Mouse (Mus musculus) T-cell, adult 2 months (primary cell): ENCODE results near the gene Dusp10.

Experiments
- DNase-seq: peaks from one replicate; pipeline ENCODE4 v3.0.0; 2022; ENCODE audit warnings: low spot score

Dusp10 gene

DNA sequence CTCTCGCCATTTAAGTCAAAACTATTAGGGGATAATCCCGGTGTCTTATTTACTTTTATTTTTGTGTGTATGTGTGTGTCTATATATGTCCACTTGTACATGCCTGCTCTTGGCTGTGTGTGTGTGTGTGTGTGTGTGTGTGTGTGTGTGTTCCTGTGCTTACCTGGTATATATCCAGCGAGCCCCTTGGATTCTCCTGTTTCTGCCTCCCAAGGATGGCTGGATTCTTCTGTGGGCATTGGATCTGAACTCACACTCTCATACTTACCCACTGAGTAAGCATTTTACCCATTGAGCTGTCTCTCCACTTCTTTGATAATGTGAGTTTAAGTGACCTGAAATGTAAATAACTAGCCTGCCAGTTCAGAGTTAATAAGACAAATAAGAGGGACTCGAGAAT, 40.6 kb downstream of the Dusp10 start:
- no peak for DNase-seq

DNA sequence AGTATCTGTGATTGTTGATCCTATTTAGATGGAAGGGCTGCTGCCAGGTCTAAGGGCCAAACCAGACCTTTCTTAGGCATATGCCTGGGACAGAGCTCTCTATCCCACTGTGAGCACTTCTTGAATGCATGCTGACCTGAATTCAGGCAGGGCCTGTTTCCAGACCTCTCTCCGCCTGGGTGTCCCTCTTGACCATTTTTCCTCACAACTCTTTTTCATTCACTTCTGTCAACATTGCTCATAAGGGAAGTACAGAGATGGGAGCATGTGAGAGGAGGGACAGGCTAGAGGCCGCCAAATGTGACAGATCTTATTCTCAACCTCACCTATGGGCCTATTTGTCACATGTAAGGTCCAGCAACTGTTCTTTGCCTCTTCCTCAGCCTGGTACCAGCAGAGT, 41.1 kb downstream of the Dusp10 start:
- DNase-seq = no peak

DNA sequence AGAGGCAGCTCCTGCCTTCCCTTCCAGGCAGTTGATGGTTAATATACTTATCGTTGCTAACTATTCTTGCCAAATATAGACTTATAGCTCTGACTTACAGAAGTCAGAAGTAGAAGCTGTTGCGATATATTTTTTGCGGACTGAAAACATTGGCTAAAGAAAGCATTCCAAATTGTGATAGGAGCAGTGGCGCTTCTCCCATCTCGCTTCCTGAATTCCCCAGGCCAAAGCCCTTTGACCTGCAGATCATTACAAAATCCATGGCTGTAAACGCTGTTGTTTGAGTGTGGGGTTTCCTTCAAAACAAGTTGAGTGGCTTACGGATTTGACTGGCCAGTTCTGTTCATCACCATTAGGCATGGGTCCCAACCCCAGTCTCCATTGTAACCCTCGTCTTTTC, 45.1 kb downstream of the Dusp10 start:
- no peak for DNase-seq

DNA sequence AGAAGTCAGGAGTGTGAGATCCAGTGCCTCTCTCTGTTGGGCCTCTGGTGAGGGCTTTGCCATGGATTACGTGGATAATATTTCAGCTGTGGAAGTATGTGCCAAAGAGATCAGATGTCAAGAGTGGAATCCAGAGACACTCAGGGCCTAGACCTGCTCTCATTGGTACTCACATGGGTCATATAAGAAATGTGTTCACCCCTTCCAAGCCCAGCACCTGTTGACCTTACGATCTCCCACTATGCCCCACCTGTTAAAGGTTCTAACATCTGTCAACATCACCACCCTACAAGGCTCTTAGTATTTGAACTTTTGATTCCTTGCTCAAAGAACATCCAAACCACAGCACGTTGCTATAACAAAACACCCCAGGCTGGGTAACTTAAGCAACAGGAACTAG, 46.7 kb downstream of the Dusp10 start:
- no peak for DNase-seq

DNA sequence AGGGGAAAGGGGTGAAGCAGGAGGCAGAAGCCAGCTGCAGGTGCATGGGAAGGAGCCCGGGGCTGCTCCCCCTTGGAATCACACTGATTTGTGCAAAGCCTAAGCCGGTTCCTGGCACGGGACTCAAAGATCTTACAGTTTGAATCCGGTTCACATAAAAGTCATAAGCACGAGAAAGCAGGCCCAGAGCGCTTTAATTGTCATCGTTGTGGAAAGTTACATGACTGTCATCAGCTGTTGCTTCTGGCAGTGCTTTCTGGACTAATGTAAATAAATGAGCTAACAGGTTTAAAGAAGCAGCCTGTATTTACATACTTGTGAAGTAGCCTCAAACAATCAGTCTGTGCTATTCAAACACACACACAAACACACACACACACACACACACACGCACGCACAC, 47.3 kb downstream of the Dusp10 start:
- DNase-seq = no peak

DNA sequence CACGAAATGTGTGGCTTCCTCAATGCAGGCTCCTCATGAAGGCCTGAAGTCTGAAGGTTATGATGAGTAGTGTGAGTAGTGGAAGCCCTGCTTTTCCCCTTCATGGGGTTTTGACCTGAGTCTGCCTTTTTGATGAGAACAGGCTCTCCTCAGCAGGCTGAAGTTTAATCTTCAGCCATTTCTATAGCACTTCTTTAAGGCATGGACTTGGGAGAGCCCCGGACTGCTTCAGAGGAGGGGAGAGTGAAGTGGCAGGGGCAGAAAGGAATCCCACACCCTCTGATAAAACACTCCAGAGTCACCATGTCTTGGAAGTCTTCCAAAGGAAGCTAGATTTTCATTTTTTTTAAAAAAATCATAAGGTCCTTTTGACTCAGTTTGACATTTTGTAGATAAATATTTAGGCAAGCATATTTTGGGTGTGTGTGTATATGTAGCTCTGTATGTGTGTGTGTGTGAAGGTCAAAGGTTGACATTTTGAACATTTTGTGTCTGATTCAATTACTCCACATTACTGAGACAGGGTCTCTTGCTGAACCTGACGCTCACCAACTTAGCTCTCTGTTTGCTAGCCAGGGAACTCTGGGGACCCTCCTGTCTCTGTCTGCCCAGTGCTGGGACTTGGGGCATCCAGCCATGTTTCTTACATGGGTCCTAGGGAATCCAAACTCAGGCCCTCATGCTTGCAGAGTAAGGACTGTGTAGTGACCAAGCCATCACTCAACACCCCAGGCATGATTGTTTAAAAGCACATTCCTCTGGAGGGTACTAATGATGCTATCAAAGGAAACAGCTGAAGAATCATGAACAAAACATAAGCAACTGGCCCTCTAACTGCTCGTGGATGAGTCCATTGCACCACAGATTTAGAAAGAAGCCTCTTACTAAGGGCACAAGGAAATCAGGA, 48.0 kb downstream of the Dusp10 start:
- no peak for DNase-seq

DNA sequence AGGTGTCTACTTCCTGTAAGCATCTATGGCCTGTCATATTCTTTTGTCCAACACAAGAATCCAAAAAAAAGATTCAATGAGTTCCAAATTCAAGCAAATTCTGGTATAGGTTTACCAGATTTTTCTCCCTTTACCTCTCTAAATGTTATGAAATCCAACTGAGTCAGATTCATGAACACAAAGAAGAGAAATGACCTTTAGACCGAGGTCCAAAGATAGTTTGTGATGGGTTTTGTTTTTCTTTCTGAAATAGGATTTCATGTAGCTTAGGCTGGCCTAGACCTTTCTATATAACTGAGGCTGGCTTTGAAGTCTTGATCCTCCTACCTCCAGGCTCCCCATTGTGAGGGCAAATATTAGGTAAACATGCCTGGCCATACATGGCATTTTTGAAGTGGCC, 48.8 kb downstream of the Dusp10 start:
- no peak for DNase-seq

DNA sequence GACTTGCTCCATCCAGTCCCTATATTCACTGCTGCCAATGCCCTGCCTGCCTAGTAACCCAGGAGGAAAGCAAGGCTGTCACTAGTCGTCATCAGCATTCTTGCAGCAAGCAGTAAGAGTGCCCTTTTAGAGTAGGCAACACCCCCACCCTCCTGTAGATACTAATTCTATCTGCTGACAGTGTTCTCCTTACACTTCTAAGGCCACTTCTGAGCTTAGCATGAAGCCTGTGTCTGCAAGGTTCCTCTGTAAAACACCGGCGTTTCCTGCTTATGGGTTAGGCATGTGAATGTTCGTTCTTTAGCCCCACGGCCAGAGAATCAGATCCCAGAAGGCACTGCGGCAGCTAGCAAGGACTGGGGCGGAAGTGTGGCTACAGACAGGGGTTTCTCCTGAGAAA, 51.2 kb downstream of the Dusp10 start:
- DNase-seq = peak; percentile 83

DNA sequence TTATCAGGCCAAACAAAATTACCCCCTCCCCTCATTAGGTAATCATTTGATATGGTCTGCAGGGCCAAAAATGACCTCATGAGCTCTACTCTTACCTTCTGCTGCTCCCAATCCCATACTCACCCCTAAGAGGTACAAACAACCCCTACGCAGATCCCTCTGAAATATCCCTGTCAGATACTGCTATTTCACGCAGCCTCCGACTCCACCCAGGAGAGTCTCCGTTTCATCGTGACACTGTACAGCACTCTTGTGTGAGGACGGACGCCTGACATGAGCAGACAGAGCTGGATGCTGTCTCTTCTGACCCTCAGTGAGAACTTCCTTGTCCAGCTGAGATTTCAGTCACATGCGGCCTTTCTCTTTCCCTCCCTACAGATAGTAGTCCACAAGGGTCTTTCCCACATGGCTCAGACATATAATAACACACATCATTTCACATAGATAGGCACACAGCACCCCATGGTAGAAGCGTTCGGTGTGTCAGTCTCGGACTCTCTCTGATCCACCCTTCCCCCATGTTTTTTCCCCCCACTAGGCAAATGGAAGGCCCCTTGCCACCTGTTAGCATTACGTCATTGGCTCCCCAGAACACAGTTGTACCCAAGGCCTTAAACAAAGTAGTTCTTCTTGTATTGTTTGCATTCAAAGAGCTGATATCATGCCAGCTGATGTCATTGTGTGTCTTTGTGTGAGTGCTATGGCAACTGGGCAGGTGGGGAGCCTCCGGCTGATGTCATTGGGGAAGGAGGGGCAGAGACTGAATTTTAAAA, 52.7 kb downstream of the Dusp10 start:
- DNase-seq = peak; percentile 67

DNA sequence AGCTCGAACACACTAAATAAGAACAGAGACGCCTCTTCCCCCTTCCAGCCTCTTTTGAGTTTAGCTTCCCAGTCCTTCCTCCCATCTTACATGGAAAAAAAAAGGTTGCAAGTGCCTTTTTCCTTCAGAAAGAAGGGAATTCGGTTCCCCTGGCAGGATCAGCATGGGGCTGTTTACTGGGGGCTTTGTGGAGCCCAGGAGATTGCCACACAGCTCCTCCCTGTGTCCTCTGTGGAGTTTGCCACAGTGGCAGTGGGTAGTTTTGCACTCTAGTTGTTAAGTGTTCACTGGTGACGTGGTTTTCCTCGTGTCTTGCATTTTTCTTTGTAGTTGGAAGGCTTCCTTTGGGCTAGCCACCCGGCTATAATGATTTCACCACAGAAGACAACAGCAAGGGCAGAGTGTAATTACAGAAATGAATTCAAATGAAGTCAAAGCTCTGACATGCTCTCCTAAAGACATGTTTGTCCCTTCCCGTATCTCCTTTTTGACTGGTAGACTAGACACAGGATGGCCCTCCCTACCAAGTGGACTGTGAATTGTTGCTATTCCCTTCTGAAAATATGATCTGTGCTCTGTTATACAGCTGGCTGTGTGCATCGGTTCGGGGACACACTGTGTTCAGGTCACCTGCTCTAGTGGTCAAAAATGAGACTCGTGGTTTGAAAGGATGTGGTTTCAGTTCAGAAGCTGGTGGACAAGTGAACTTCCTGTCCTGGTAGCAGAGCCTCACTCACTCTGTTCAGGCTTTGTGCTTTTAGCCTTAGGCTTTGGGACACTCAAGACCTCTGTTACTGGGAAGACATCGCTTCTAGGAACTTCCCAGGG, 53.6 kb downstream of the Dusp10 start:
- DNase-seq = peak; percentile 65

DNA sequence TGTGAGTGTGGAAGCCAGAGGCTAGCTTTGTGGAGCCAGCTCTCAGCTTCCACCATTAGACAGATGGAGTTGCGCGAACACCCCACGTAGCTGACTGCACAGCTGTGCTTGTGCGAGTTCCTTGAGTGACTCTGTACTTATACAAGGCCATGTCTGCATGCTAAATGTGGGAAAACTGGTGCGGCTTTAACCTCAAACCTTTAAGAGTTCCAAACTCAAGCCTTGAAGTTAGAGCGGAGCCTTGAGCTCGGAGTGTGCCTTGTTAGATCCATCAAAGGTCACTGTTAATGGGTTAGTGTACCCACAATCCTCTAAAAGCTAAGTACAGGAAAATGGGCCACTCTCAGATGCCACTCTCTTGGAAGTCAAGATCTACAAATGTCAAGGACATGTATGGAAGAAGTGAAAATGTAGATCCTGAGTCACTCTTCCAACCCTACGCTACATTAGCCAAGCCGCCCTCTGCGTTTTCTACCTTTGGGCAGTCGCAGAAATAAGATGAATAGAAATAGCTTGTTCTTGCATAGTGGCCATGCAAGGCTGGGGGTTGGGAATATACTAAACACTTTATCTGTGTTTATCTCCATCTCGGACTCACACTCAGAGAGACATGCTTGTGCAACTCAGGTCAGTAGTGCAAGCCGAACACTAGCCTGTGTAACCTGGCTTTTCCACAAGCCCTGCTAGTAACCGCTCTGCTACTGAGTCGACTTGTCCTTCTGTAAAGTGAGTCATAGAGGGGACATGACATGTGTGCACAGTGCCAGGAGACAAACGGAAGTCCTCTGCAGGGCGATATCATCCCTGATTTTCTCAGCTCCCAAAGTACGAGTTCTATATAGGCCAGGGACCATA, 54.8 kb downstream of the Dusp10 start:
- no peak for DNase-seq

DNA sequence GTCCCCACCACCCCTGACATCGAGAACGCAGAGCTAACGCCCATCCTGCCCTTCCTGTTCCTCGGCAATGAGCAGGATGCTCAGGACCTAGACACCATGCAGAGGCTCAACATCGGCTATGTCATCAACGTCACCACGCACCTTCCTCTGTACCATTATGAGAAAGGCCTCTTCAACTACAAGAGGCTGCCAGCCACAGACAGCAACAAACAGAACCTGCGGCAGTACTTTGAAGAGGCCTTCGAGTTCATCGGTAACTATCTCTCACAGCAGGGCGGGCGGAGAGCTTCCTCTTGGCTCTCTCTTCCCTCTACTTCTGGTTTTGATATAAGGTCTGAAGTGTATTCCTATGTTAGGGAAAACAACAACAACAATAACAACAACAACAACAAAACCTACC, 55.9 kb downstream of the Dusp10 start:
- peak; percentile 65 for DNase-seq

DNA sequence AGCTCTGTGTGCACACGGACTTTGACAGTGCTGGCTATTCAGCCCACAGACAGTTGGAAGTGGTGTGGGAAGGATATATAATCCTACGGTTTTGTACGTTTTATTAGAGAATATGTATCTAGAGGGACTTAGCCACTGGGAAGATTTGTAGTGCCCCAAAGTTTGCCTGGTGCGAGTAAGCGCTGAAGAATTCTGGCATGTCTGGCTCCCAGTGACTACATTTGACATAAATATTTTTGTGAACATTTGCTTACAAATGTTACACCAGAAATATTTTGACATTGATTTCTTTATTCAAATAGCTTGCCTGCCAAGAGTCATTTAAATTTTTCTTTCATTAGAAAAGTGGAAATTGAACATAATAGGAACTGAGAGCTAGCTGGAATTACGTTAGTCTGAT, 63.0 kb downstream of the Dusp10 start:
- no peak for DNase-seq

DNA sequence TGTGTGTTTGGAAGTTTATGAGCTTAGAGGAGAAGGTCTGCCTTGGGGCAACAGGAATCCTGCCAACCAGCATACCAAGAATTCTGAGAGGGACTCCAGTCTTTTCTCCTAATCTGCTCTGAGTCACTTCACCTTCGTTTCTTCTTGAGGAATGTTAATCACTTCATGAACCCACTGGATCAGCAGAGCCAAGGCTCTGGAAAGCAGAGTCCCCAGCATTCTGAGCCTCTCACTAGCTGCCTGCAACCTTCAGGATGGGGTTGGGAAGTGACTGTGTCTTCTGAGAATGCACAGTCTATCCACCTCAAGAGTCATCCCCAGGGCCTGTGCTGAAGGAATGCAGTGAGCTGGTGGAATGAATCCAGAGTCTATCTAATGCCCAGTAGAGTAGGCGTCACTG, 63.7 kb downstream of the Dusp10 start:
- DNase-seq = no peak

DNA sequence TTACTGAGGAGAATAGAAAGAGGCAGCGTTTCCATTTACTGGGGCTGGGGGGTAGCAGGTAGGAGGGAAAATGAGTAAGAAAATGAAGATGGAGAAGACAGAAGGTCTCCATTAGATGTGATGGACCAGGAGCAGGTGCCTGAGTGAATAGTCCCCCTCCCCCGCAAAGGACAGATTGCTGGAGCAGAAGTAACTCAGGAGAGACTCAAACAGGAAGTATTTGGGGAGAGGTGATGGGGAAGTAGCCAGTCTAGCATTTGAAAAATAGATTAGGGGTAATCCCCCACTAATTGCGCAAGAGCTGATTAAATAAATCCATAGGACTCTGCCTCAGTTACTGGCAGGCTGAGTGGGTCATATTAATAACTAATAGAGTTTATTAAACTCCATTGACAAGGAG, 66.2 kb downstream of the Dusp10 start:
- no peak for DNase-seq

DNA sequence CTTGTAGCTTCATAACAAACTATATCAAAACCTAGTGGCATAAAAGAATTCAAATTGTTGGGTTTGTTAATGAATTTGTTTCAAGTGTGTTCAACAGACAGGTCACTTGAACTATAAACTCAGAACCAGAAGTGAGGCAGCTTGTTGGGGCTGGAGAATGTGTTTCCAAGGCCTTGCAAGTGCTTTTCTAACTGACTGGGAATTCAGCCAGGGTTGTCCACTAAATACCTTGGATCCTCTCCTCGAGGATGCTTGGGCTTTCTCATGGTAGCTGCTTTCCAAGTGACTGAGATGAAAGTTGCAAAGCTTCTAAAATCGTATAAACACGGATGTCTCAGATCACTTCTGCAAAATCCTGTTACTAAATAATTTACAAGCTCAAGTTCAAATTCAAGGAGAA, 69.6 kb downstream of the Dusp10 start:
- DNase-seq = no peak

DNA sequence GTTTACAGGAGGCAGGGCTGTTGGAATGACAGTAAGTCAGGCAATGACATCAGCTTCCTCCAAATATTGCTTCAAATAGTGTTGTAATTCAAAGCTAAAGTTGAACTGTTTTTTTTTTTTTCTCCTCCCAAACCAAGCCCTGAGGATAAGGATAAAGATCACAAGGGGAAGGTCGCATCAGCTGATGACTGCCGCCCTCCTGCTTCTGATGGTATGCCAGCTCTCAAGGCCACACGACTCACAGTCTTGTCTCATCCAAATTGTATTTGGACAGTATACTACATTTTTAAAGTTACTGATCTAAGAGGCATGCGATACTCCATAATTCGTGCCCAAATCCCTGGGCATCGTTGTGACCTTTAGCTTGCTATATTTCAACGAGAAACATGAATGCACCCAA, 70.1 kb downstream of the Dusp10 start:
- no peak for DNase-seq

DNA sequence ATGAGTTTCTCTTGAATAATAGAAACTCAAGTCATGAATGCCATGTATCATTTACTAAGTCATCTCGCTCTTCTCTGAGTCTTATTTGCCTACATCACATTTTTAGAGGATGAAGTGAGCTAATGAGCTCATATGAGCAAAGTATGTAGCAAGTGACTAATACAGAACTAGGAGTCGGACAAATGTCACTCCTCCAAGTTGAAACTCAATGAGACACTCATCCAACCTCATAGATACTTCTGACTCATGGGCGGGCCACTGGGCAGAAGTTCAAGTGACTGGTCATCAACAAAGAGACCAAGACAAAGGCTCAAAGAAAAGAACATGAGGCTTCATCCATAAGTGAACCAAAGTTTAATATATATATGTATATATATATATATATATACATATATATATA, 71.9 kb downstream of the Dusp10 start:
- DNase-seq = no peak

DNA sequence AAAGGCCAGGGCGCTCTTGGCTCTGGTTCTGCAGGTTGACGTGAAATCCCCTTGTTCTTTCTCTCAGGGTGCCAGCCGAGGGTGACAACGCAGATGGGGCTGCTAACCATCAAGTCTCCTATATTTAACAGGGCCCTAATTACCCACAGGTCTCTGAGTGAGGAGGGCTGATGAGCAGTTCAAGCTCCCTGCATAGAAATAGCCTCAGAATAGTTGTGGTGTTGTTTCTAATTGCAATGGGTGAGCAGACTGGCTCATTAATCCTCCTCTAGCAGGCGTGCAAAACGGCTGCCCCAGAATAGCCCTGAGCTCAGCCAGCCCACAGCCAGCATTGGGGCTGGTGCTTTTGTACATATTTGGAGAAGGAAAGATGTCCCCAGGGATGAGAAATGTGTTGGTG, 77.4 kb downstream of the Dusp10 start:
- DNase-seq = no peak

DNA sequence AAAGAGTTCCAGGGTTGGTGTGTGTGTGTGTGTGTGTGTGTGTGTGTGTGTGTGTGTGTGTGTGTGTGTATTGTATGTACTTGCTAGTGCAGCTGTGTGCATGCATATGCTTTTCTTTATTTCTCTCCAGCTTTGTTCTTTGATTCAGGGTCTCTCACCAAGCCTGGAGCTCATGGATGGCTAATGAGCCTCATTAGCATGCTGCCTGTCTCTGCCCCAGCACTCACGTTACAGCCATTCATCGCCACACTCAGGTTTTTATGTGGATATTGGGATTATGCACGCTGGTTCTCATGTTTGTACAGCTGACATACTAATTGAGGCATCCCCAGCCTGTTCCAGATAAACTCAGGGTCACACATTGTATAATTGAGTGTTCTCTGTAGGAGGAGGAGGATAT, 81.8 kb downstream of the Dusp10 start:
- no peak for DNase-seq

DNA sequence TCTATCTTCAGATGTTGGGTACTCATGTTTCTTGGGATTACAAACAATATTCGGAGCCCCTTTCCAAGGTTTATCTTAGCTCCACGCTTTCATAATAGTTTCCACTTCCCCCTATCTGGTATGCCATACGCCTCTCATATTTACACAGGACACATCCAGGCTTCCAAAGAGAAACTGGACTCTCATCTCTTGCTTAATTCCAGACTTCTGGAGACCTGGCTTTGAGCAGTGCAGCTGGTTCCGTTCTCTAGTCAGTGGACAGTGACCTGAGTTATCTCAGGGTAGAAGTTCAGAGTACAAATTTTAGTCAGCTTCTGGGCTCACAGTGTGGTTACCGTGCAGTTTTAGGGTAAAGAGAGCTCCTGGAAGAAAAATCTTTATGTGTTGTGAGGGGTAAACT, 87.3 kb downstream of the Dusp10 start:
- DNase-seq = no peak
